Mouse (Mus musculus) embryonic facial prominence, embryonic 15.5 days (tissue): ENCODE measurements around the gene Naa30. TPM values are rescaled to one million over a fixed set of nuclear protein-coding genes. Genes with fewer than 3 reads are reported as not detected.

Experiments used
- ATAC-seq: fragments of 200-750 bp; cut with Nextera tagmentation; 2 replicates; pipeline ENCODE4 v1.8.0; 2017; ENCODE audit warnings: low read depth, moderate TSS enrichment; ENCODE audit not compliant: insufficient number of reproducible peaks, low FRiP score, low TSS enrichment
- H3K27ac ChIP-seq: fragments of 300-500 bp; sonication (generic); replicated peaks from 2 replicates; pipeline ENCODE4 v1.5.1; 2015; ENCODE audit warnings: mild to moderate bottlenecking, inconsistent platforms
- H3K27me3 ChIP-seq: fragments of 300-500 bp; sonication (generic); 2 replicates; pipeline ENCODE4 v1.6.1; 2015; ENCODE audit warnings: inconsistent platforms
- H3K36me3 ChIP-seq: fragments of 300-500 bp; sonication (generic); 2 replicates; pipeline ENCODE4 v1.6.1; 2015; ENCODE audit warnings: mild to moderate bottlenecking, inconsistent platforms
- H3K4me1 ChIP-seq: fragments of 300-500 bp; sonication (generic); 2 replicates; pipeline ENCODE4 v1.6.1; 2015; ENCODE audit warnings: inconsistent platforms
- H3K4me2 ChIP-seq: fragments of 300-500 bp; sonication (generic); replicated peaks from 2 replicates; pipeline ENCODE4 v1.6.1; 2015; ENCODE audit warnings: mild to moderate bottlenecking, inconsistent platforms
- H3K4me3 ChIP-seq: fragments of 300-500 bp; sonication (generic); replicated peaks from 2 replicates; pipeline ENCODE4 v1.5.1; 2015; ENCODE audit warnings: mild to moderate bottlenecking, inconsistent platforms
- H3K9ac ChIP-seq: fragments of 300-500 bp; sonication (generic); 2 replicates; pipeline ENCODE4 v1.6.1; 2015; ENCODE audit warnings: inconsistent platforms
- H3K9me3 ChIP-seq: fragments of 300-500 bp; sonication (generic); replicated peaks from 2 replicates; pipeline ENCODE4 v1.6.1; 2016; ENCODE audit warnings: inconsistent platforms
- WGBS: fragments of 180-500 bp; shearing (Covaris S2); methylation state at CpG from one replicate; pipeline ENCODE4 v1.1.7; 2015; 5-methylcytosine and 5-hydroxymethylcytosine counted together
- polyA plus RNA-seq: library from polyadenylated mRNA; unstranded; fragments of >200 nt; fragmentation: Nextera tagmentation; extraction: Ambion mirVana; gene quantifications from 2 replicates; pipeline ENCODE4 v1.2.1, GENCODE M21; 2015

Naa30 gene
- polyA plus RNA-seq, 1 experiment from 2014 or later = 11.1 TPM

DNA sequence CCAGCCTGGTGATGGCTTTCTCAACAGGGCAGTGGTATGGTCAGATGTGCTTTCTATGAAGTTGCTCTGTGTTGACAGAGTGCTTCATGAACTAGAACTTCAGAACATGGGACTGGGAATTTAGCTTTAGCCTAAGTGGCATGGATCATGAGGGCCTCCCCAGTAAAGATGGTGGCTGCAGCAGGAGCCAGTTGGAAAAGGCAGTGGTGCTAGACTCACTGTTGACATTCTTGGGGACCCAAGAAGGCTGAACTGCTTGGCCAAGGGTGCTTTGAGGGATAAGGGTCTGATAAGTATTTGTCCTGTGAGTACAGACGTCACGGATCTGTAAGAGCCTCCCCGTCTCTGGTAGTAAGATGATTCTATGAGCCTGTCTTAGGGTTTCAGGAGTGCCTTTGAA is 59.8 kb downstream of the Naa30 start:
- Histone ChIP-seq H3K4me3 (no peak overlapping the region), H3K9ac (no peak overlapping the region), H3K27ac (no peak overlapping the region), H3K36me3 (no peaks in the 10 kb centered on the region), H3K4me2 (no peak overlapping the region), H3K9me3 (no peaks in the 10 kb centered on the region), H3K4me1 (0 out of 2 replicates have a peak, but pooled peaks cover 3% of the 10 kb centered on the region), H3K27me3 (no peaks in the 10 kb centered on the region)
- 70% methylated on average over 3 of the region's 3 CpGs for WGBS
- no peak for ATAC-seq

DNA sequence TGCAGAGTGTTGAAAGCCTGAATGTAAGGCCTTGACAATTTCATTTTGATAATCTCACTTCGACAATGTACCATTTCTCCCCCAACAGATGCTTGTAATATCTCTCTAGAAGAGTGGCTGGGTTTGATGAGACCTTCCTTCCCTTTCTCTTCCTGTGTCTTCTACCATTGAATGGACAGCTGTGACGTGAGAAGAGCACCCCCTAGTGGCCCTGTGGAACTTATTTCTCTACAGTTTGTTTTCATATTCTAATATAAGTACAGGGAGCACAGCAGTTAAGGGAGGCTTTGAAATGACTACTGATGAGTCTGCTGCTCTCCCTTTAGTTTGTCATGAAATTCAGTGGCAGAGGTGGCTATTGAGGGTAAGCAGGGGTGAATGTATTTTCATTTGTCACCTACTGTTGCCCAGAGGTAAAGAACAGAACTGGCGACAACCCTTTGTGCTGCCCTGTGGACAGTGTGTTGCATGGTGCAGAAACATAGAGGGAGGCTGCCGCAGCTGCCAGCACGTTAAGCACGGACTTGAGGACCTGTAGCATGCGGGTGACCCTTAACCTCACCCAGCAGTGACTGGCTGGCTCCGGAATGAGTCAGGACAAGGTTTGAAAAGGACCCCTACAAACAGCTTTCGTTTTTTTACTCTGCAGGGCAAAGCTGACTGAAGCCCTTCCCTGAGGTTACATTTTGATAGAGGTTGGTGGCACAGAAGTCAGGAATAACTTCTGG is 62.9 kb downstream of the Naa30 start:
- Histone ChIP-seq H3K9me3 (no peaks in the 10 kb centered on the region), H3K9ac (no peak overlapping the region), H3K27ac (no peak overlapping the region), H3K4me1 (no peaks in the 10 kb centered on the region), H3K4me3 (no peak overlapping the region), H3K36me3 (no peaks in the 10 kb centered on the region), H3K4me2 (no peak overlapping the region), H3K27me3 (no peaks in the 10 kb centered on the region)
- ATAC-seq = no peak
- WGBS = 45% methylated on average over 9 of the region's 9 CpGs

DNA sequence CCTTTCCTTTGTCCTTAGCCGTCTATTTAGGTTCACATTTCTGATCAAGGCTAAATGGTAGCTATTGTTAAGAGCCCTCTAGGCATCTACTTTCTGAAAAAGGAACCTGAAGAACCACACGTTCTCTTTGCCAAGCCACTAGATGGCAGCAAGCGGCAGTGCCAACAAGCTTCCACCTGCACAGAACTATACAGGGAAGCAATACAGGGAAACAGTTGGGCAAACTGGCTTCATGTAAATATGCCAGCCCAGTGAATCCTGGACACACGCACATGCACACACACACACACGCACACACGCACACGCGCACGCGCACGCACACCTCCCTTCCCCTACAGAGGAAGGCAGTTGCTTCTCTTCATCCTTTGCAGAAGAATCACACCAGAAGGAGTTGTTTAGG is 66.2 kb downstream of the Naa30 start:
- WGBS = 39% methylated on average over 11 of the region's 11 CpGs
- no peak for ATAC-seq

More for the DNA sequence above, 66.2 kb downstream of the Naa30 start:
- H3K9ac ChIP-seq = no peak overlapping the region
- no peak overlapping the region for H3K4me2 ChIP-seq
- no peaks in the 10 kb centered on the region for H3K36me3 ChIP-seq
- no peaks in the 10 kb centered on the region for H3K4me1 ChIP-seq
- H3K4me3 ChIP-seq = no peak overlapping the region
- H3K27ac ChIP-seq = no peak overlapping the region
- H3K27me3 ChIP-seq = no peaks in the 10 kb centered on the region
- H3K9me3 ChIP-seq = no peaks in the 10 kb centered on the region

Other genes with a start within 250 kb of the Naa30 start
- gene Ap5m1, start 106.1 kb upstream of the Naa30 start, polyA plus RNA-seq = 20.1 and 23.3 TPM in 2 replicates
- gene Exoc5, start 105.6 kb upstream of the Naa30 start, polyA plus RNA-seq = 40.9 and 43.2 TPM in 2 replicates
- gene ccdc198, start 73.2 kb downstream of the Naa30 start, polyA plus RNA-seq = not detected in 2 replicates